Mouse (Mus musculus): ENCODE results near the gene Il17c. TPM values are rescaled to one million over a fixed set of nuclear protein-coding genes. Genes with fewer than 3 reads are reported as not detected.

Il17c gene
- total RNA-seq, 2 experiments from 2014 or later: not detected

GRCm38 (mm10) chr8:122430058-122430636, 8.3 kb downstream of the Il17c start:
- peak; percentile 78 for ATAC-seq (ENCODE audit: poor library complexity, severe bottlenecking)

GRCm38 (mm10) chr8:122430646-122431045, 8.8 kb downstream of the Il17c start:
- no peak for ATAC-seq (ENCODE audit: poor library complexity, severe bottlenecking)

- ATAC-seq (ENCODE audit: poor library complexity, severe bottlenecking): no peak
These were observed 10.0 kb downstream of the Il17c start for GRCm38 (mm10) chr8:122431694-122432442.

GRCm38 (mm10) chr8:122432443-122433268, 10.8 kb downstream of the Il17c start, which contains the start of gene Cyba:
Cyba (minus strand) TSS chr8:122432930.
- ATAC-seq (ENCODE audit: poor library complexity, severe bottlenecking): peak; percentile 56

- 0 out of 2 replicates have a peak, but pooled peaks have one; percentile 2 for ATAC-seq (ENCODE audit: poor library complexity, severe bottlenecking)
These were observed 11.6 kb downstream of the Il17c start for GRCm38 (mm10) chr8:122433269-122433905.

- ATAC-seq (ENCODE audit: poor library complexity, severe bottlenecking): no peak
These were observed 13.6 kb downstream of the Il17c start for GRCm38 (mm10) chr8:122435375-122435774.

- no peak for ATAC-seq (ENCODE audit: poor library complexity, severe bottlenecking)
These were observed 14.3 kb downstream of the Il17c start for GRCm38 (mm10) chr8:122436146-122436545.

GRCm38 (mm10) chr8:122436586-122437125, 14.8 kb downstream of the Il17c start:
- peak; percentile 17; the same call in 1 of the 2 replicates for ATAC-seq (ENCODE audit: poor library complexity, severe bottlenecking)

GRCm38 (mm10) chr8:122437708-122438331, 16.0 kb downstream of the Il17c start:
- ATAC-seq (ENCODE audit: poor library complexity, severe bottlenecking): peak; percentile 71

- ATAC-seq (ENCODE audit: poor library complexity, severe bottlenecking): no peak
These were observed 17.5 kb downstream of the Il17c start for GRCm38 (mm10) chr8:122439336-122439735.

GRCm38 (mm10) chr8:122441326-122441725, 19.5 kb downstream of the Il17c start:
- ATAC-seq (ENCODE audit: poor library complexity, severe bottlenecking): no peak

- no peak for ATAC-seq (ENCODE audit: poor library complexity, severe bottlenecking)
These were observed 20.5 kb downstream of the Il17c start for GRCm38 (mm10) chr8:122442356-122442755.

GRCm38 (mm10) chr8:122442781-122443180, 21.0 kb downstream of the Il17c start:
- peak; percentile 2; the same call in 1 of the 2 replicates for ATAC-seq (ENCODE audit: poor library complexity, severe bottlenecking)

GRCm38 (mm10) chr8:122443262-122444006, 21.6 kb downstream of the Il17c start, which contains the start of gene Mvd:
Mvd (minus strand) TSS chr8:122443422.
- ATAC-seq (ENCODE audit: poor library complexity, severe bottlenecking): peak; percentile 91

GRCm38 (mm10) chr8:122444058-122444748, 22.4 kb downstream of the Il17c start:
- ATAC-seq (ENCODE audit: poor library complexity, severe bottlenecking): peak; percentile 43

GRCm38 (mm10) chr8:122445203-122445602, 23.4 kb downstream of the Il17c start:
- ATAC-seq (ENCODE audit: poor library complexity, severe bottlenecking): no peak

GRCm38 (mm10) chr8:122451161-122451703, 29.4 kb downstream of the Il17c start:
- no peak for ATAC-seq (ENCODE audit: poor library complexity, severe bottlenecking)

GRCm38 (mm10) chr8:122452154-122452553, 30.3 kb downstream of the Il17c start:
- no peak for ATAC-seq (ENCODE audit: poor library complexity, severe bottlenecking)
